Mouse (Mus musculus) layer of hippocampus, postnatal 36 days (tissue): Measurements from ENCODE around the gene Gm42372. TPM values are rescaled to one million over a fixed set of nuclear protein-coding genes. Genes with fewer than 3 reads are reported as not detected.
"Not testable (repeated sequence)": the region's sequence is repeated elsewhere in the genome, so short reads cannot be mapped to it uniquely, and the experiment has no call there.

Experiments used
- DNase-seq, 2 experiments: peaks; one replicate each; pipeline ENCODE4 v3.0.0; 2022
- total RNA-seq, 2 experiments: library from RNA; stranded (reverse); gene quantifications; 2 replicates each; pipeline ENCODE4 v1.2.3; 2021

The Gm42372 gene
- total RNA-seq, result 10 to 100 TPM; 55.2 to 56.6 TPM

- DNase-seq, result peak; percentile 80 to 86
Measured at GRCm38 (mm10) chr7:16982859-16983568, at the start of gene Gm42372. Gene Gm42372, plus strand, starts transcription at chr7:16983086.

- no peak for DNase-seq
Measured at GRCm38 (mm10) chr7:16937312-16937711, 45.6 kb upstream of the Gm42372 start.

GRCm38 (mm10) chr7:16938117-16938791 is 44.6 kb upstream of the Gm42372 start:
- DNase-seq, result peak in 1 of 2 experiments; percentile 70

GRCm38 (mm10) chr7:16940292-16940691 is 42.6 kb upstream of the Gm42372 start:
- peak in 1 of 2 experiments; percentile 64 for DNase-seq

DNA sequence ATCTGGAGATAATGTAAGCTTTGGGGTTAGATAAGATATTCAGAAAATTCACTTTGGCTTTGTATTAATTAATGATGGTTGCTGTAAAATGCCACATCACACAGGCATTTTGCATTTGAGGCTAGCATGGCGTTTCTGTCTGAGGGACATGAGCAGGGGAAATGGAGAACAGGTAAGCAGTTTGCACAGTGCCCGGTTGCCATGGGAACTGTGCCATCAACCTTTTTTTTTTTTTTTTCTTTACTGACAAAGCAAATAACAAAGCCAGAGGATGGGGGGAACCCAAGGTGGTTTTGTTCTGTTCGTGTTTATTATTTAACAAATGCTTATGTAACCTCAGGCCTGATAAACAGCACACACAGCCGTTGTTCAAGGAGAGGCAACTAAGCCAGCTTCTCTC is 40.0 kb upstream of the Gm42372 start:
- no peak for DNase-seq

- DNase-seq, result peak; percentile 89 to 90
Measured at GRCm38 (mm10) chr7:16944061-16944807, 38.7 kb upstream of the Gm42372 start, which contains the start of gene Pnmal2. Gene Pnmal2, plus strand, starts transcription at chr7:16944682.

DNA sequence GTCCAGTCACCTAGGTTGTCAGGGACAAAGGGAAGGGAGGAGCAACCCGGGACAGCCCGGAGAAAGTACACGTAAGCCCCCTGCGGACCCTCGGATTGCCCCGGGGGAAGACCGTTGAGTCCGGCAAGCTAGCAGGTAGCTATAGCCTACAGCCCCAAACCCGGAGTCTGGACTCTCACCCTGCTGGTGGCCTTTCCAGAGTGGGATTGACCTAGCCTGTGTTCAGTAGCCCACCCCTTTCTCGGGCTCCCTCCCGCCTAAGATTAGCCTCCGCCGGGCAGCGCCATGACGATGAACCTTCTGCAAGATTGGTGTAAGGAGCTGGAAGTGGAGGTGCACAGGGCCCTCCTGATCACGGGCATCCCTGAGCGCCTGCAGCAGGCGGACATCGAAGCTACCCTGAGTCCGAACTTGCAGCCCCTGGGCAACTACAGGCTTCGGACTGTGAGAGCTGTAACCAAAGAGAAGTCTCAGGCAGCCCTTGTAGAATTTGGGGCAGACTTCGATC is 38.0 kb upstream of the Gm42372 start:
- DNase-seq, result no peak

DNA sequence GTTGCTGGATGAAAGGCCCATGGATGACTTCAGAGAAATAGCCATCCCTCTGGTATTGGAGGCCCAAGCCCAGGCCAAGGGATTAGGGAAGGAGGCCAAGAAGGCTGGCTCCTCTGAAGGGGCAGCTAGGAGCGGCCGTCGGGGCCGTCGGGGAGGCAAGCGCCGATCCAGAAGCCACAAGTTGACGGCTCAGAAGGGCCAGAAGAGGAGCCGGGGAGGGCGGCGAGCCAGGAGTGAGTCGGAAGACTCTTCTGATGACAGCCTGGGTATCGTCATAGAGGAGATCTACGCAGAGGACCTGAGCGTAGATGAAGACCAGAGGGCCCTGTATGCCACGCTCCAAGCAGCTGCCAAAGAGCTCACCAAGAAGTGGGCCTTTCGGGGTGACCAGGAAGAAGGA is 37.5 kb upstream of the Gm42372 start:
- peak; percentile 44 to 57 for DNase-seq

- DNase-seq, result peak in 1 of 2 experiments; percentile 56
Measured at GRCm38 (mm10) chr7:16946441-16947348, 36.2 kb upstream of the Gm42372 start.

GRCm38 (mm10) chr7:16947349-16947895 is 35.5 kb upstream of the Gm42372 start:
- peak in 1 of 2 experiments; percentile 36 for DNase-seq

- DNase-seq, result peak in 1 of 2 experiments; percentile 34
Measured at GRCm38 (mm10) chr7:16947959-16948361, 34.9 kb upstream of the Gm42372 start.

DNA sequence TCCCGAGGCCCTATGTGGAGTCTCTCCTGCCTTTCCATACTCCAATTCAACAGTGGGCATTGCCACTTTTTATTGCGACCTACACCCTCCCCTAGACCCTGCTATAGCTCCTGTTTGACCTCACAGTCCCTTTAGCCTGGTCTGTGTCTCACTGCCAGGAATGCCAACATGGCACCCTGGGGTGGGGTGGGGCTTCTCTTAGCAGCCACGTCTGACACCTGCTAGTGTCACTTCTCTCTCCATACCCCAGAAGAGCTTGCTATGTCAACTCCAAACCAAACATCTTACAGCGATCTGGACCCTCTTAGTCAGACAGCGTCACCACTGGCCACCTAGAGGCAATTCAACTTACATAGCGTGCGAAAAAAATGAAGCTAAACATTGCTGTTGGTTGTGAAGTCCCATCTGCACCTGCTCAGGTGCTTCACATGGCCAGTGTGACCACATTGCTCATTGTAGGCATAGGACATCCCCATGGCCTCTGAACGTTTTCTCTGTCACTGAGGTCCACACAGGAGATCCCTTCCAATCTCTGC is 33.9 kb upstream of the Gm42372 start:
- no peak for DNase-seq

DNA sequence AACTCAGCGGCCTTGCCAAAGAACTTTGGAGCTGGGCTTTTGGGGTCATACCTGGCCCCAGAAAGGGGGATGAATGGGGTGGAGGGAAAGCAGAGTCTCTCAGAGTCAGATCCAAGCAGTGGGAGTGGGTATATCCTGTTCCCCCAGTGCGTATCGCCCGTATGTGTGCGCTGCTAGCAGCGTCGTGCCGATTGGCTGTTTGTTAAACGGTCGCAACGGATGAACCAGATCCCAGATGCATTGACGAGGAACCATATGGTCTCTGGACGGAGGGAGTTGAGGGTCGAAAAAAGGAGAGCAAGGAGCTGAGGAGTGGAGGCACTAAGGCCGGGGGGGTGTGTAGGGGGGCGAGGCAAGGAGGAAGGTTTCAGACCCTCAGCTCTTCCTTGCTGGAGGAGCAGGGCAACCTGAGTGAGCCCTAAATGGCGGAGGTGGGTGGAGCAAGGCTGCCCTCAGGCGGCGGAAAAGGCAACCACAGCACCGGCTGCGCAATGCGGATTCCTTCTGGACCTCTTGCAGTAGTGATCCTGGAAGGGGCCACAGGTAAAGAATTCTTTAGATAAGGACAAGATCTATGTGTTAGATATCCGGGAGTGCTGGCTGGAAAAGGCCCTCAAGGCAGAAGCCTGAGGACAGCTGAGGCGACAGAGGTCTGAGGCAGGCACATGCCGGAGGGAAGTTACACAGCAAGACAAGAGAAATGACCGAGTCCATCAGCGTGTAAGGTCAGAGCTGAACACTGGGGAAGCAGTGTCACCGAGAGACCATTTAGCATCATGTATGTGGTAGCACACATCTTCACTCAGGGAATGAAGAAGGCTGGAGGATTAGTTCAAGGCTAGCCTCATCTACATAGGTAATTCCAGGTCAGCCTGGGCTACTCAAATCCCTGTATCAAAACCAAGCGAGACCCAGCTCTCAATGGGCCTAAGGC is 32.7 kb upstream of the Gm42372 start:
- DNase-seq, result peak; percentile 83 to 84

GRCm38 (mm10) chr7:16950861-16951635 is 31.8 kb upstream of the Gm42372 start:
- peak; percentile 86 to 87 for DNase-seq

GRCm38 (mm10) chr7:16953776-16954175 is 29.1 kb upstream of the Gm42372 start:
- not testable (repeated sequence) for DNase-seq

GRCm38 (mm10) chr7:16955712-16956111 is 27.2 kb upstream of the Gm42372 start:
- DNase-seq, result no peak

DNA sequence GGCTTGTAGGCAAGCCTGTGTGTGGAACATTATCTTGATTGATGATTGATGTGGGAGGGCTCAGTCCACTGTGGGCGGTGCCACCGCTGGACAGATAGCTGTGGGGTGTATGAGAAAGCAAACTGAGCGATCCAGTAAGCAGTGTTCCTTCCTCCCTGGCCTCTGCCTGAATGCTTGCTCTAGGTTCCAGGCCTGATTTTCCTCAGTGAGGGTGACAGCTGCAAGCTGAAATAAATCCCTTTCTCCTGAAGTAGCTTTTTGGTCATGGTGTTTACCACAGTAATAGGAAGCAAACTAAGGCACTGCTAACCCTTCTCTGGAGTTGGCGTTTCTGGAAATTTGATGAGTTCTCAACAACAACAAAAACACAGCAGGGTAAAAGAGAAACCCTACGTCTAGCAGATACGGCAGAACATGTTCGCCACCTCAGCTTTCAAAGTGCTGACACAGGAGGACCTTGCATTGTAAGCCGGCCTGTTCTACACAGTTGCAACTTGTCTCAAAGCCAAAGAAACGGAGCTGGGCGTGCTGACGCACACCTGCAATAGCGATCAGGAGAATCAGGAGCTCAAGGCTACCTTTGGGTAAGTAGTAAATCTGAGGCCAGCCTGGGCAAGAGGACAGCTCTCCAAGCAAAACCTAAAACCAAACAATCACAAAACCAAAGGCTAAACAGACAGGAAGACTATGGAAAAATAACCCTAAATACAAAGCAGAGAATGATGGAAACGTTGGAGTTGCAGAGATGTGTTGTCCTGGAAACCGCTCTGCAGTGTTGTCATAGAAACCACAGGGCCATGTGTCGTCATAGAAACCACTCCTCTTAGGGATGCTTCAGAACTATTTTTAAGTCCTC is 26.2 kb upstream of the Gm42372 start:
- DNase-seq, result peak; percentile 38 to 60

- peak; percentile 89 for DNase-seq
Measured at GRCm38 (mm10) chr7:16959539-16960187, 23.2 kb upstream of the Gm42372 start, which contains the start of gene Pnmal1. Gene Pnmal1, plus strand, starts transcription at chr7:16959679.
